In genomic region chr7:119185181-119185940, GRCm38 (mm10) we compare ENCODE assay signal across 11 mouse cellular contexts. TPM values are rescaled to one million over a fixed set of nuclear protein-coding genes. Genes with fewer than 3 reads are reported as not detected.
DNase-seq lines count a peak whose midpoint lies in the region; ATAC-seq and TF ChIP-seq lines count a peak whose summit lies in the region.
"Had no signal": no experiment of that assay in that cellular context is flagged by ENCODE, and none has a peak within 500 bp of the region (broad histone marks: within the 10 kb centered on the region; RNA-seq: fewer than 3 reads in every experiment).

No protein-coding gene starts in this region.

- DNase-seq in heart, adult 18-20 months = no peak
- no peak for DNase-seq in gastrocnemius, adult 2 months
- DNase-seq in kidney, adult 8-10 months = no peak
- DNase-seq: liver, embryonic 13.5 days had no signal

- H3K4me2 ChIP-seq in heart, embryonic 11.5 days = peak overlapping the region; percentile 90
- peak overlapping the region; percentile 80 for H3K4me2 ChIP-seq in embryonic facial prominence, embryonic 15.5 days (replicated peaks)
- H3K4me2 ChIP-seq in limb, embryonic 15.5 days = peak overlapping the region; percentile 80

- TF ChIP-seq EP300 in ES-Bruce4 (IDR thresholded peaks at IDR 0.05; ENCODE audit: insufficient read depth, low read depth, low read length) = no peak

- no peak overlapping the region for H3K9ac ChIP-seq in heart, embryonic 11.5 days (ENCODE audit: low read depth, low read length)
- H3K9ac ChIP-seq in ES-Bruce4 (ENCODE audit: low read depth, poor library complexity, severe bottlenecking) = 0 out of 2 replicates have a peak overlapping the region, but pooled peaks have one; percentile 7
- no peak overlapping the region for H3K9ac ChIP-seq in embryonic facial prominence, embryonic 15.5 days
- H3K9ac ChIP-seq in limb, embryonic 15.5 days = no peak overlapping the region
- H3K9ac ChIP-seq: liver, embryonic 13.5 days had no signal

- H3K27me3 ChIP-seq in heart, embryonic 11.5 days (ENCODE audit: control insufficient read depth, insufficient read depth, low read length) = peaks cover 54% of the 10 kb centered on the region
- H3K27me3 ChIP-seq in ES-Bruce4 (ENCODE audit: control insufficient read depth, insufficient read depth, low read length, poor library complexity, severe bottlenecking) = peaks cover 3% of the 10 kb centered on the region; the same call in 1 of the 2 replicates
- H3K27me3 ChIP-seq in embryonic facial prominence, embryonic 15.5 days = peaks cover 50% of the 10 kb centered on the region
- peaks cover 53% of the 10 kb centered on the region for H3K27me3 ChIP-seq in limb, embryonic 15.5 days

- ATAC-seq in heart, embryonic 11.5 days (replicated peaks; ENCODE audit: insufficient number of reproducible peaks, low FRiP score, low TSS enrichment) = no peak
- no peak for ATAC-seq in embryonic facial prominence, embryonic 15.5 days (ENCODE audit: insufficient number of reproducible peaks, low FRiP score, low TSS enrichment, low read depth)
- ATAC-seq in limb, embryonic 15.5 days (ENCODE audit: insufficient number of reproducible peaks, low FRiP score, low TSS enrichment, low read depth) = no peak
- no peak for ATAC-seq in megakaryocyte progenitor cell, adult 5-6 weeks (replicated peaks; ENCODE audit: poor library complexity)

- WGBS in heart, embryonic 11.5 days (ENCODE audit: insufficient replicate concordance) = 5% methylated on average over 23 of the region's 23 CpGs
- 3% methylated on average over 23 of the region's 23 CpGs for WGBS in embryonic facial prominence, embryonic 15.5 days
- WGBS in limb, embryonic 15.5 days = 5% methylated on average over 23 of the region's 23 CpGs

- H3K27ac ChIP-seq in heart, embryonic 11.5 days (ENCODE audit: low read depth, low read length) = no peak overlapping the region
- H3K27ac ChIP-seq in ES-Bruce4 (ENCODE audit: insufficient read depth, low read length) = no peak overlapping the region
- no peak overlapping the region for H3K27ac ChIP-seq in embryonic facial prominence, embryonic 15.5 days (replicated peaks)
- no peak overlapping the region for H3K27ac ChIP-seq in limb, embryonic 15.5 days
- no peak overlapping the region for H3K27ac ChIP-seq in gastrocnemius, adult 2 months
- H3K27ac ChIP-seq: liver, embryonic 13.5 days had no signal

- H3K4me3 ChIP-seq in heart, embryonic 11.5 days (ENCODE audit: low read depth, low read length) = peak overlapping the region; percentile 52; the same call in 1 of the 2 replicates
- H3K4me3 ChIP-seq in ES-Bruce4 (ENCODE audit: low read depth, low read length) = peak overlapping the region; percentile 38
- peak overlapping the region; percentile 43; the same call in 1 of the 2 replicates for H3K4me3 ChIP-seq in embryonic facial prominence, embryonic 15.5 days (replicated peaks)
- peak overlapping the region; percentile 40; the same call in 1 of the 2 replicates for H3K4me3 ChIP-seq in limb, embryonic 15.5 days
- H3K4me3 ChIP-seq in gastrocnemius, adult 2 months = no peak overlapping the region

- H3K9me3 ChIP-seq in heart, embryonic 11.5 days (replicated peaks; ENCODE audit: control insufficient read depth, low read length) = no peaks in the 10 kb centered on the region
- no peaks in the 10 kb centered on the region for H3K9me3 ChIP-seq in ES-Bruce4 (replicated peaks; ENCODE audit: control insufficient read depth, insufficient read depth, low read length, poor library complexity, severe bottlenecking)
- H3K9me3 ChIP-seq in embryonic facial prominence, embryonic 15.5 days (replicated peaks) = no peaks in the 10 kb centered on the region
- H3K9me3 ChIP-seq in limb, embryonic 15.5 days = no peaks in the 10 kb centered on the region
- H3K9me3 ChIP-seq: liver, embryonic 13.5 days had no signal

- H3K36me3 ChIP-seq in heart, embryonic 11.5 days (ENCODE audit: control insufficient read depth, insufficient read depth, low read length) = no peaks in the 10 kb centered on the region
- H3K36me3 ChIP-seq in ES-Bruce4 (ENCODE audit: control insufficient read depth, insufficient read depth, low read length, poor library complexity, severe bottlenecking) = no peaks in the 10 kb centered on the region
- no peaks in the 10 kb centered on the region for H3K36me3 ChIP-seq in embryonic facial prominence, embryonic 15.5 days
- H3K36me3 ChIP-seq in limb, embryonic 15.5 days = no peaks in the 10 kb centered on the region
- H3K36me3 ChIP-seq: liver, embryonic 13.5 days had no signal

- no peak for TF ChIP-seq CTCF in ES-Bruce4 (IDR thresholded peaks at IDR 0.05; ENCODE audit: low read depth, low read length)
- no peak for TF ChIP-seq CTCF in gastrocnemius, adult 2 months (IDR thresholded peaks at IDR 0.05)

- no peak for TF ChIP-seq POLR2A in ES-Bruce4 (IDR thresholded peaks at IDR 0.05; ENCODE audit: insufficient read depth, low read length)

- H3K4me1 ChIP-seq in heart, embryonic 11.5 days (ENCODE audit: control insufficient read depth, insufficient read depth, low read length) = no peaks in the 10 kb centered on the region
- no peaks in the 10 kb centered on the region for H3K4me1 ChIP-seq in ES-Bruce4 (ENCODE audit: control insufficient read depth, insufficient read depth, low read length)
- peaks cover 7% of the 10 kb centered on the region; the same call in 1 of the 2 replicates for H3K4me1 ChIP-seq in embryonic facial prominence, embryonic 15.5 days
- peaks cover 11% of the 10 kb centered on the region for H3K4me1 ChIP-seq in limb, embryonic 15.5 days
- H3K4me1 ChIP-seq: liver, embryonic 13.5 days had no signal

- intact Hi-C loops in gastrocnemius, adult 2 months (cut with DNase I) = no loop called here

RNA-seq across cellular contexts. Expression of gene Gpr139, which starts 1.0 kb away (rescaled TPM):
- polyA plus RNA-seq in heart, embryonic 11.5 days (2014; fragmentation: Nextera tagmentation; extraction: Ambion mirVana) = not detected in 2 replicates
- not detected for total RNA-seq in heart, adult 18-20 months (2021)
- polyA plus RNA-seq in ES-Bruce4 (2011; ENCODE audit: insufficient read depth, insufficient read length, low read depth, missing spikeins) = not detected in 2 replicates
- polyA plus RNA-seq in embryonic facial prominence, embryonic 15.5 days (2015; fragmentation: Nextera tagmentation; extraction: Ambion mirVana) = not detected in 2 replicates
- not detected in 2 replicates for polyA plus RNA-seq in limb, embryonic 15.5 days (2015; fragmentation: Nextera tagmentation; extraction: Ambion mirVana)
- not detected for total RNA-seq in gastrocnemius, adult 2 months (2021)
- total RNA-seq in megakaryocyte progenitor cell, adult 5-6 weeks (2015) = not detected in 2 replicates
- not detected in 2 replicates for total RNA-seq in megakaryocyte progenitor cell, adult 5-6 weeks (2017)
- polyA plus RNA-seq: C2C12; gonadal fat pad, adult 2 months; liver, embryonic 13.5 days had no signal
